In genomic region chr6:136550596-136551304, GRCm38 (mm10) we compare ENCODE assay signal across 8 mouse cellular contexts. TPM values are rescaled to one million over a fixed set of nuclear protein-coding genes. Genes with fewer than 3 reads are reported as not detected.
DNase-seq lines count a peak whose midpoint lies in the region; ATAC-seq and TF ChIP-seq lines count a peak whose summit lies in the region.

No protein-coding gene starts in this region.

- no peak overlapping the region; the same call in 1 of the 2 replicates for H3K4me3 ChIP-seq in kidney, embryonic 16.5 days (ENCODE audit: low read length)
- no peak overlapping the region for H3K4me3 ChIP-seq in kidney, embryonic 14.5 days (ENCODE audit: low read length)
- no peak overlapping the region for H3K4me3 ChIP-seq in liver, embryonic 14.5 days (ENCODE audit: insufficient read depth in 1 of 2, low read depth in 2 of 2, low read length in 2 of 2)

- H3K9me3 ChIP-seq in kidney, embryonic 16.5 days (ENCODE audit: low read length) = no peaks in the 10 kb centered on the region
- no peaks in the 10 kb centered on the region for H3K9me3 ChIP-seq in kidney, embryonic 14.5 days (ENCODE audit: control insufficient read depth, low read length)
- H3K9me3 ChIP-seq in liver, embryonic 14.5 days (ENCODE audit: control insufficient read depth, low read length) = no peaks in the 10 kb centered on the region

- ATAC-seq in kidney, embryonic 16.5 days (ENCODE audit: low FRiP score, low TSS enrichment) = no peak
- no peak for ATAC-seq in kidney, embryonic 14.5 days (ENCODE audit: low FRiP score, low TSS enrichment)
- ATAC-seq in granulocyte monocyte progenitor cell, adult 5-6 weeks (replicated peaks; ENCODE audit: poor library complexity, severe bottlenecking) = peak; percentile 78
- ATAC-seq in liver, embryonic 14.5 days (ENCODE audit: insufficient read depth) = peak; percentile 66

- WGBS in kidney, embryonic 16.5 days = 73% methylated on average over 7 of the region's 7 CpGs
- WGBS in kidney, embryonic 14.5 days = 72% methylated on average over 7 of the region's 7 CpGs
- WGBS in liver, embryonic 14.5 days (ENCODE audit: insufficient replicate concordance) = 78% methylated on average over 7 of the region's 7 CpGs

- H3K36me3 ChIP-seq in kidney, embryonic 16.5 days (ENCODE audit: insufficient read depth, low read length) = no peaks in the 10 kb centered on the region
- H3K36me3 ChIP-seq in kidney, embryonic 14.5 days (ENCODE audit: control insufficient read depth, insufficient read depth, low read length) = no peaks in the 10 kb centered on the region
- H3K36me3 ChIP-seq in liver, embryonic 14.5 days (replicated peaks; ENCODE audit: control insufficient read depth, insufficient read depth, low read depth) = no peaks in the 10 kb centered on the region

- DNase-seq in ZHBTc4 (ENCODE audit: low read depth, low spot score) = peak; percentile 60
- DNase-seq in liver, embryonic 14.5 days (ENCODE audit: low read depth in 3 of 3, low spot score in 3 of 3) = peak; percentile 56 to 72 (median 69)
- peak; percentile 63 for DNase-seq in skeletal muscle tissue, adult 2 months (ENCODE audit: low read depth, low spot score)
- DNase-seq in ovary, postnatal 14 days (ENCODE audit: low spot score) = no peak
- DNase-seq in right cerebral cortex, postnatal 14 days = no peak

- no peak overlapping the region for H3K4me2 ChIP-seq in kidney, embryonic 16.5 days (replicated peaks; ENCODE audit: low read depth, low read length)
- H3K4me2 ChIP-seq in kidney, embryonic 14.5 days (replicated peaks; ENCODE audit: low read depth, low read length) = no peak overlapping the region
- H3K4me2 ChIP-seq in liver, embryonic 14.5 days (ENCODE audit: low read depth) = peak overlapping the region; percentile 37

- H3K4me1 ChIP-seq in kidney, embryonic 16.5 days (ENCODE audit: insufficient read depth, low read length) = peaks cover 13% of the 10 kb centered on the region; the same call in 1 of the 2 replicates
- H3K4me1 ChIP-seq in kidney, embryonic 14.5 days (ENCODE audit: control insufficient read depth, insufficient read depth, low read length) = peaks cover 4% of the 10 kb centered on the region; the same call in 1 of the 2 replicates
- H3K4me1 ChIP-seq in liver, embryonic 14.5 days (replicated peaks; ENCODE audit: control insufficient read depth in 2 of 2, insufficient read depth in 2 of 2, low read length in 1 of 2) = peaks cover 28 to 31% of the 10 kb centered on the region in 2 experiments

- TF ChIP-seq CTCF in liver, embryonic 14.5 days (IDR thresholded peaks at IDR 0.05; ENCODE audit: low read depth) = no peak

- no peaks in the 10 kb centered on the region for H3K27me3 ChIP-seq in kidney, embryonic 16.5 days (ENCODE audit: insufficient read depth, low read length)
- H3K27me3 ChIP-seq in kidney, embryonic 14.5 days (ENCODE audit: control insufficient read depth, insufficient read depth, low read length) = no peaks in the 10 kb centered on the region
- H3K27me3 ChIP-seq in liver, embryonic 14.5 days (ENCODE audit: control insufficient read depth, insufficient read depth, low read length) = no peaks in the 10 kb centered on the region

- 0 out of 2 replicates have a peak, but pooled peaks have one; percentile 27 for TF ChIP-seq EP300 in liver, embryonic 14.5 days (IDR thresholded peaks at IDR 0.05; ENCODE audit: low read depth)

- H3K27ac ChIP-seq in kidney, embryonic 16.5 days (ENCODE audit: low read length) = peak overlapping the region; percentile 43; the same call in 1 of the 2 replicates
- no peak overlapping the region for H3K27ac ChIP-seq in kidney, embryonic 14.5 days (ENCODE audit: low read depth, low read length)
- no peak overlapping the region for H3K27ac ChIP-seq in liver, embryonic 14.5 days

- no peak overlapping the region for H3K9ac ChIP-seq in kidney, embryonic 16.5 days (replicated peaks; ENCODE audit: low read length)
- no peak overlapping the region for H3K9ac ChIP-seq in kidney, embryonic 14.5 days (ENCODE audit: low read depth, low read length)
- H3K9ac ChIP-seq in liver, embryonic 14.5 days (replicated peaks) = no peak overlapping the region

RNA-seq across cellular contexts. Expression of gene Atf7ip, which starts 44.8 kb away (rescaled TPM):
- polyA plus RNA-seq in kidney, embryonic 16.5 days (2015; fragmentation: Nextera tagmentation; extraction: Ambion mirVana) = 38.0 and 41.0 TPM in 2 replicates
- polyA plus RNA-seq in kidney, embryonic 14.5 days (2014; fragmentation: Nextera tagmentation; extraction: Ambion mirVana) = 31.3 and 54.2 TPM in 2 replicates
- 94.1 and 126 TPM in 2 replicates for total RNA-seq in granulocyte monocyte progenitor cell, adult 5-6 weeks (2014; fragmentation: Nextera tagmentation)
- total RNA-seq in granulocyte monocyte progenitor cell, adult 5-6 weeks (2017) = 32.3 and 43.4 TPM in 2 replicates
- 5.8 and 7.2 TPM in 2 replicates for polyA plus RNA-seq in liver, embryonic 14.5 days (2012; rRNA removed)
- 14.2 TPM in 2 replicates for polyA plus RNA-seq in liver, embryonic 14.5 days (2014; fragmentation: Nextera tagmentation; extraction: Ambion mirVana)

Comparison
In these comparisons a context has a peak if more than half of its experiments do, and no peak if none do; other contexts are left out.
1. ATAC-seq: peak in granulocyte monocyte progenitor cell, adult 5-6 weeks (single experiment) and liver, embryonic 14.5 days (single experiment); none in kidney, embryonic 16.5 days (single experiment) and kidney, embryonic 14.5 days (single experiment).
2. DNase-seq: peak in ZHBTc4 (single experiment), liver, embryonic 14.5 days (3 of 3) and skeletal muscle tissue, adult 2 months (single experiment); none in ovary, postnatal 14 days (single experiment) and right cerebral cortex, postnatal 14 days (single experiment).